Comparison of ENCODE assay signal across 12 mouse cellular contexts in genomic region chr3:30370860-30371455, GRCm38 (mm10).
DNase-seq lines count a peak whose midpoint lies in the region; ATAC-seq lines count a peak whose summit lies in the region.
"Had no signal": no experiment of that assay in that cellular context is flagged by ENCODE, and none has a peak within 500 bp of the region (broad histone marks: within the 10 kb centered on the region; RNA-seq: fewer than 3 reads in every experiment).

No protein-coding gene starts in this region.

- ATAC-seq in kidney, embryonic 15.5 days (replicated peaks; ENCODE audit: low FRiP score) = no peak
- ATAC-seq in embryonic facial prominence, embryonic 15.5 days (ENCODE audit: insufficient number of reproducible peaks, low FRiP score, low TSS enrichment, low read depth) = no peak
- 0 out of 2 replicates have a peak, but pooled peaks have one; percentile 53 for ATAC-seq in midbrain, embryonic 13.5 days

- H3K36me3 ChIP-seq in kidney, embryonic 15.5 days = no peaks in the 10 kb centered on the region
- no peaks in the 10 kb centered on the region for H3K36me3 ChIP-seq in embryonic facial prominence, embryonic 15.5 days
- no peaks in the 10 kb centered on the region for H3K36me3 ChIP-seq in midbrain, embryonic 13.5 days
- H3K36me3 ChIP-seq: neural tube, embryonic 13.5 days had no signal

- no peak overlapping the region for H3K27ac ChIP-seq in kidney, embryonic 15.5 days
- no peak overlapping the region for H3K27ac ChIP-seq in embryonic facial prominence, embryonic 15.5 days (replicated peaks)
- H3K27ac ChIP-seq in midbrain, embryonic 13.5 days = no peak overlapping the region
- H3K27ac ChIP-seq: neural tube, embryonic 13.5 days had no signal

- intact Hi-C loops in left cerebral cortex, postnatal 10 days (cut with DNase I) = no loop called here

- peaks cover 9% of the 10 kb centered on the region for H3K4me1 ChIP-seq in kidney, embryonic 15.5 days
- no peaks in the 10 kb centered on the region for H3K4me1 ChIP-seq in embryonic facial prominence, embryonic 15.5 days
- peaks cover 17% of the 10 kb centered on the region for H3K4me1 ChIP-seq in midbrain, embryonic 13.5 days (replicated peaks)
- H3K4me1 ChIP-seq: neural tube, embryonic 13.5 days had no signal

- no peaks in the 10 kb centered on the region for H3K9me3 ChIP-seq in kidney, embryonic 15.5 days (replicated peaks)
- H3K9me3 ChIP-seq in embryonic facial prominence, embryonic 15.5 days (replicated peaks) = no peaks in the 10 kb centered on the region
- H3K9me3 ChIP-seq in midbrain, embryonic 13.5 days = no peaks in the 10 kb centered on the region
- H3K9me3 ChIP-seq: neural tube, embryonic 13.5 days had no signal

- H3K4me2 ChIP-seq in kidney, embryonic 15.5 days = peak overlapping the region; percentile 5; the same call in 1 of the 2 replicates
- 0 out of 2 replicates have a peak overlapping the region, but pooled peaks have one; percentile 19 for H3K4me2 ChIP-seq in embryonic facial prominence, embryonic 15.5 days (replicated peaks)
- peak overlapping the region; percentile 50 for H3K4me2 ChIP-seq in midbrain, embryonic 13.5 days (replicated peaks)
- H3K4me2 ChIP-seq: neural tube, embryonic 13.5 days had no signal

- WGBS in kidney, embryonic 15.5 days = 55% methylated on average over 16 of the region's 16 CpGs
- WGBS in embryonic facial prominence, embryonic 15.5 days = 55% methylated on average over 16 of the region's 16 CpGs
- 19% methylated on average over 16 of the region's 16 CpGs for WGBS in midbrain, embryonic 13.5 days

- H3K9ac ChIP-seq in kidney, embryonic 15.5 days = no peak overlapping the region
- H3K9ac ChIP-seq in embryonic facial prominence, embryonic 15.5 days = no peak overlapping the region
- no peak overlapping the region for H3K9ac ChIP-seq in midbrain, embryonic 13.5 days (replicated peaks)
- H3K9ac ChIP-seq: neural tube, embryonic 13.5 days had no signal

- DNase-seq in adrenal gland, adult 2 months = peak; percentile 10
- DNase-seq in adrenal gland, postnatal 4 days (ENCODE audit: low spot score in 2 of 2) = no peak
- no peak for DNase-seq in kidney, postnatal 14 days
- DNase-seq in left cerebral cortex, postnatal 10 days (ENCODE audit: extremely low spot score in 1 of 2, low spot score in 2 of 2) = no peak
- no peak for DNase-seq in natural killer cell, adult 2 months (ENCODE audit: low spot score in 2 of 2)
- DNase-seq: cerebellum, postnatal 14 days; heart, postnatal 36 days; right cerebral cortex, postnatal 14 days had no signal

- H3K4me3 ChIP-seq in kidney, embryonic 15.5 days (replicated peaks) = no peak overlapping the region
- no peak overlapping the region; the same call in 1 of the 2 replicates for H3K4me3 ChIP-seq in embryonic facial prominence, embryonic 15.5 days (replicated peaks)
- H3K4me3 ChIP-seq in midbrain, embryonic 13.5 days (replicated peaks) = peak overlapping the region; percentile 12; the same call in 1 of the 2 replicates
- H3K4me3 ChIP-seq: neural tube, embryonic 13.5 days had no signal

- H3K27me3 ChIP-seq in kidney, embryonic 15.5 days = no peaks in the 10 kb centered on the region
- H3K27me3 ChIP-seq in embryonic facial prominence, embryonic 15.5 days = no peaks in the 10 kb centered on the region
- no peaks in the 10 kb centered on the region; the same call in 1 of the 2 replicates for H3K27me3 ChIP-seq in midbrain, embryonic 13.5 days
- H3K27me3 ChIP-seq: neural tube, embryonic 13.5 days had no signal
